Mouse (Mus musculus): ENCODE measurements around the gene Atg4c.

The Atg4c gene

GRCm38 (mm10) chr4:99193810-99194582, at the start of gene Atg4c:
Atg4c (plus strand) TSS chr4:99193934.
- DNase-seq = peak; percentile 94

GRCm38 (mm10) chr4:99151434-99151833, 42.3 kb upstream of the Atg4c start:
- DNase-seq = no peak

GRCm38 (mm10) chr4:99151885-99152558, 41.7 kb upstream of the Atg4c start:
- DNase-seq = no peak

GRCm38 (mm10) chr4:99156641-99157307, 37.0 kb upstream of the Atg4c start:
- no peak for DNase-seq

- DNase-seq = no peak
Observed at GRCm38 (mm10) chr4:99158495-99158894, 35.2 kb upstream of the Atg4c start.

GRCm38 (mm10) chr4:99160414-99160813, 33.3 kb upstream of the Atg4c start:
- peak; percentile 35 for DNase-seq

- no peak for DNase-seq
Observed at GRCm38 (mm10) chr4:99160899-99161298, 32.8 kb upstream of the Atg4c start.

GRCm38 (mm10) chr4:99161457-99161971, 32.2 kb upstream of the Atg4c start:
- DNase-seq = peak; percentile 30

GRCm38 (mm10) chr4:99163001-99163400, 30.7 kb upstream of the Atg4c start:
- DNase-seq = no peak

GRCm38 (mm10) chr4:99163547-99163946, 30.2 kb upstream of the Atg4c start:
- DNase-seq = peak; percentile 39

- no peak for DNase-seq
Observed at GRCm38 (mm10) chr4:99168869-99169268, 24.9 kb upstream of the Atg4c start.

- peak; percentile 41 for DNase-seq
Observed at GRCm38 (mm10) chr4:99174265-99174664, 19.5 kb upstream of the Atg4c start.

- DNase-seq = no peak
Observed at GRCm38 (mm10) chr4:99176841-99177240, 16.9 kb upstream of the Atg4c start.

GRCm38 (mm10) chr4:99177255-99177654, 16.5 kb upstream of the Atg4c start:
- DNase-seq = no peak

- peak; percentile 33 for DNase-seq
Observed at GRCm38 (mm10) chr4:99178851-99179250, 14.9 kb upstream of the Atg4c start.

- peak; percentile 61 for DNase-seq
Observed at GRCm38 (mm10) chr4:99179446-99180120, 14.2 kb upstream of the Atg4c start.

GRCm38 (mm10) chr4:99180921-99181320, 12.8 kb upstream of the Atg4c start:
- DNase-seq = no peak

GRCm38 (mm10) chr4:99181739-99182419, 11.9 kb upstream of the Atg4c start:
- DNase-seq = no peak

- DNase-seq = peak; percentile 75
Observed at GRCm38 (mm10) chr4:99182660-99183431, 10.9 kb upstream of the Atg4c start.

GRCm38 (mm10) chr4:99184678-99185077, 9.1 kb upstream of the Atg4c start:
- DNase-seq = no peak

GRCm38 (mm10) chr4:99185305-99185704, 8.4 kb upstream of the Atg4c start:
- DNase-seq = no peak

Measured in retina, postnatal 1 day (tissue).